Mouse (Mus musculus): ENCODE measurements around the gene Spock1.
"Not testable (repeated sequence)": the region's sequence is repeated elsewhere in the genome, so short reads cannot be mapped to it uniquely, and the experiment has no call there.

Gene Spock1

GRCm38 (mm10) chr13:57589338-57589914 is 318.7 kb downstream of the Spock1 start:
- DNase-seq (ENCODE audit: low spot score) = not testable (repeated sequence)

GRCm38 (mm10) chr13:57588558-57589273 is 319.4 kb downstream of the Spock1 start:
- DNase-seq (ENCODE audit: low spot score) = no peak

- DNase-seq (ENCODE audit: low spot score) = no peak
Observed at GRCm38 (mm10) chr13:57585131-57585530, 323.0 kb downstream of the Spock1 start.

- no peak for DNase-seq (ENCODE audit: low spot score)
Observed at GRCm38 (mm10) chr13:57582314-57582976, 325.7 kb downstream of the Spock1 start.

- DNase-seq (ENCODE audit: low spot score) = no peak
Observed at GRCm38 (mm10) chr13:57577541-57578244, 330.4 kb downstream of the Spock1 start.

GRCm38 (mm10) chr13:57573501-57573900 is 334.6 kb downstream of the Spock1 start:
- DNase-seq (ENCODE audit: low spot score) = no peak

- no peak for DNase-seq (ENCODE audit: low spot score)
Observed at GRCm38 (mm10) chr13:57568404-57568803, 339.7 kb downstream of the Spock1 start.

- DNase-seq (ENCODE audit: low spot score) = no peak
Observed at GRCm38 (mm10) chr13:57555186-57555585, 352.9 kb downstream of the Spock1 start.

GRCm38 (mm10) chr13:57549743-57550142 is 358.4 kb downstream of the Spock1 start:
- peak; percentile 8 for DNase-seq (ENCODE audit: low spot score)

GRCm38 (mm10) chr13:57536988-57537547 is 371.1 kb downstream of the Spock1 start:
- DNase-seq (ENCODE audit: low spot score) = no peak

- no peak for DNase-seq (ENCODE audit: low spot score)
Observed at GRCm38 (mm10) chr13:57534325-57534724, 373.8 kb downstream of the Spock1 start.

- DNase-seq (ENCODE audit: low spot score) = no peak
Observed at GRCm38 (mm10) chr13:57525946-57526345, 382.2 kb downstream of the Spock1 start.

- DNase-seq (ENCODE audit: low spot score) = no peak
Observed at GRCm38 (mm10) chr13:57524546-57524945, 383.6 kb downstream of the Spock1 start.

GRCm38 (mm10) chr13:57523366-57523765 is 384.8 kb downstream of the Spock1 start:
- DNase-seq (ENCODE audit: low spot score) = no peak

GRCm38 (mm10) chr13:57522319-57522718 is 385.8 kb downstream of the Spock1 start:
- DNase-seq (ENCODE audit: low spot score) = no peak

GRCm38 (mm10) chr13:57521152-57521551 is 387.0 kb downstream of the Spock1 start:
- DNase-seq (ENCODE audit: low spot score) = no peak

GRCm38 (mm10) chr13:57519790-57520189 is 388.3 kb downstream of the Spock1 start:
- DNase-seq (ENCODE audit: low spot score) = no peak

GRCm38 (mm10) chr13:57515737-57516136 is 392.4 kb downstream of the Spock1 start:
- no peak for DNase-seq (ENCODE audit: low spot score)

- no peak for DNase-seq (ENCODE audit: low spot score)
Observed at GRCm38 (mm10) chr13:57501552-57501951, 406.6 kb downstream of the Spock1 start.

- no peak for DNase-seq (ENCODE audit: low spot score)
Observed at GRCm38 (mm10) chr13:57496778-57497177, 411.4 kb downstream of the Spock1 start.

GRCm38 (mm10) chr13:57494838-57495237 is 413.3 kb downstream of the Spock1 start:
- DNase-seq (ENCODE audit: low spot score) = no peak

GRCm38 (mm10) chr13:57488926-57489325 is 419.2 kb downstream of the Spock1 start:
- no peak for DNase-seq (ENCODE audit: low spot score)
